Mouse (Mus musculus) stomach, postnatal 0 days (tissue): ENCODE measurements around the gene Acnat1. TPM values are rescaled to one million over a fixed set of nuclear protein-coding genes. Genes with fewer than 3 reads are reported as not detected.

Source experiments
- ATAC-seq: fragments of 200-750 bp; cut with Nextera tagmentation; 2 replicates; pipeline ENCODE4 v1.8.0; 2017; ENCODE audit not compliant: low FRiP score, low TSS enrichment
- DNase-seq: peaks from one replicate; pipeline ENCODE4 v3.0.0-alpha.2; 2016; ENCODE audit warnings: low spot score
- H3K27ac ChIP-seq: fragments of 300-500 bp; sonication (generic); replicated peaks from 2 replicates; pipeline ENCODE4 v1.5.1; 2014; ENCODE audit warnings: mild to moderate bottlenecking, control low read depth
- H3K27me3 ChIP-seq: fragments of 300-500 bp; sonication (generic); 2 replicates; pipeline ENCODE4 v1.6.1; 2014; ENCODE audit warnings: low read length; ENCODE audit not compliant: control insufficient read depth, insufficient read depth
- H3K36me3 ChIP-seq: fragments of 300-500 bp; sonication (generic); 2 replicates; pipeline ENCODE4 v1.6.1; 2014; ENCODE audit warnings: low read length, mixed read lengths; ENCODE audit not compliant: control insufficient read depth, insufficient read depth
- H3K4me1 ChIP-seq: fragments of 300-500 bp; sonication (generic); replicated peaks from 2 replicates; pipeline ENCODE4 v1.6.1; 2014; ENCODE audit warnings: antibody characterized with exemption; ENCODE audit not compliant: control insufficient read depth, insufficient read depth
- H3K4me2 ChIP-seq: fragments of 300-500 bp; sonication (generic); replicated peaks from 2 replicates; pipeline ENCODE4 v1.6.1; 2014; ENCODE audit warnings: low read depth, mild to moderate bottlenecking, control low read depth, moderate library complexity
- H3K4me3 ChIP-seq: fragments of 300-500 bp; sonication (generic); 2 replicates; pipeline ENCODE4 v1.5.1; 2014; ENCODE audit warnings: low read depth, low read length, control low read depth
- H3K9ac ChIP-seq: fragments of 300-500 bp; sonication (generic); 2 replicates; pipeline ENCODE4 v1.6.1; 2014; ENCODE audit warnings: mild to moderate bottlenecking, low read length, control low read depth, mixed read lengths
- H3K9me3 ChIP-seq: fragments of 300-500 bp; sonication (generic); 2 replicates; pipeline ENCODE4 v1.6.1; 2016; ENCODE audit warnings: low read length; ENCODE audit not compliant: control insufficient read depth
- CTCF ChIP-seq: IDR thresholded peaks from 2 replicates; pipeline ENCODE4 v1.5.1; 2016; ENCODE audit warnings: antibody characterized with exemption, low read depth, mild to moderate bottlenecking, moderate library complexity
- EP300 ChIP-seq: optimal IDR thresholded peaks from 2 replicates; pipeline ENCODE3; 2016; ENCODE audit warnings: antibody characterized with exemption
- WGBS: fragments of 180-500 bp; shearing (Covaris S2); extraction: QIAGEN DNeasy Blood & Tissue Kit; methylation state at CpG from one replicate; pipeline ENCODE4 v1.1.7; 2014; 5-methylcytosine and 5-hydroxymethylcytosine counted together
- polyA plus RNA-seq: library from polyadenylated mRNA; unstranded; fragments of >200 nt; fragmentation: Nextera tagmentation; extraction: Ambion mirVana; gene quantifications from 2 replicates; pipeline ENCODE4 v1.2.1, GENCODE M21; 2015

Acnat1 gene
- 1.4 and 2.6 TPM in 2 replicates for polyA plus RNA-seq

DNA sequence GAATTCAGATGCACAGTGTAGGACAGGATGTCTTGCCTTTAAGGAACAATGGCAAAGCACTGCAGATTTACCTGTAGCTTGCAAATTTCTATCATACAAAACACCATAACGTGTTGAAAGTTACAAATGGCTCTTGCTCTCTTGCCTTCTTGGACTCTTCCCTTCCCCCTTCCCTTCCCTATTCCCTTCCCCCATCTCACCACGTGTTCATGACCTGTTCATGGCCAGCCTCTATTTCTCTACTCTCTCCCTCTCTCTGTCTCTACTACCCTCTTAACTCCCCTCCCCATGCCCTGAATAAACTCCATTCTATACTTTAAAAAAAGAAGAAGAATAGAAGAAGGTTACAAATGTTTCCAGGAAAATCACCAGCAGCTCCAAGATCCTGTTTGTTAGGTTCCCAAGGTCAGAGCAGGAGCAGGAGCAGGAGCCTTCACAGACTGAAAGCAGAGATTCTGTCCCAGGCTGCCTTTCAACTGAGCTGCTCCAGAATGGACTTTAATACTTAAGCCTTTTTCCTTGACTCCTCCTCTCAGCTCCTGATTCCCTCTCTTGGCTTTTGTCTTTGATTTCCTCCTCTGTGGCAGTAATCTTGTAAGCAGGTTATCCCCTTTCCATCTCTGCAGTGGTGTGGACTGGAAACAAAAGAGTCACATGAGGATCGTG, at the start of gene Acnat1:
Gene Acnat1 (minus strand): TSS at position 478 of the 666 bp plus-strand sequence.
- H3K4me3 ChIP-seq, result no peak within 1 kb of the TSS
- H3K36me3 ChIP-seq, result no peaks in the 10 kb centered on the region
- no peaks in the 10 kb centered on the region for H3K27me3 ChIP-seq
- 38% methylated on average over 3 of the region's 3 CpGs for WGBS
- H3K4me2 ChIP-seq, result no peak within 1 kb of the TSS
- no peak for ATAC-seq
- no peak for DNase-seq
- H3K27ac ChIP-seq, result no peak within 1 kb of the TSS
- TF ChIP-seq EP300 (no peak), CTCF (no peak)
- no peaks in the 10 kb centered on the region for H3K4me1 ChIP-seq
- H3K9me3 ChIP-seq, result no peaks in the 10 kb centered on the region
- no peak within 1 kb of the TSS for H3K9ac ChIP-seq

DNA sequence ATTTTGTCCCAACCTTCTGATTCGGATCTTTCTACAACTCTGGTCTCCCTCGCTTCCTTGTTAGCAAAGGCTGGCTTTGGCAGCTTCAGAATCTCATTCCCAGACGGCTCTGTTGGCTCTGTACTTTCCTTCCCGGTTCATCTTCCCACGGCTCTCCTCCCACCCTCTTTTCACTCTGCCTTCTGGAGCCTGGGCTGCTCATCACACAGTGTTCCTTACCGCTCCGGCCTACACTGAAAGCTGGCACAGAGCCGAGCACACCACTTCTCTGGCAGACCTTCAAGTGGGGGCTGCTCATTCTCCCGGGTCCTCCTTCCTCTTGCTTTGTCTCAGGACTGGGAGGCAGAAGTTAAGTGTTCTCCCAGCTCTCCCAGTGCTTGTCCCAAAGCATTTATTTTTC, 48.9 kb upstream of the Acnat1 start:
- TF ChIP-seq CTCF (no peak), EP300 (no peak)
- H3K27me3 ChIP-seq, result no peaks in the 10 kb centered on the region
- H3K27ac ChIP-seq, result no peak overlapping the region
- DNase-seq (no peak), ATAC-seq (no peak)
- no peaks in the 10 kb centered on the region for H3K36me3 ChIP-seq
- 64% methylated on average over 9 of the region's 9 CpGs for WGBS
- no peaks in the 10 kb centered on the region for H3K4me1 ChIP-seq
- H3K9ac ChIP-seq, result no peak overlapping the region
- no peak overlapping the region for H3K4me2 ChIP-seq
- H3K9me3 ChIP-seq, result no peaks in the 10 kb centered on the region
- no peak overlapping the region for H3K4me3 ChIP-seq

- H3K4me2 ChIP-seq, result peak overlapping the region; percentile 81
- H3K27ac ChIP-seq, result no peak overlapping the region
- H3K9ac ChIP-seq, result peak overlapping the region; percentile 71
- H3K36me3 ChIP-seq, result no peaks in the 10 kb centered on the region
- DNase-seq, result no peak
- no peak; the same call in 1 of the 2 replicates for ATAC-seq
- H3K4me1 ChIP-seq, result no peaks in the 10 kb centered on the region
- no peaks in the 10 kb centered on the region for H3K9me3 ChIP-seq
- TF ChIP-seq CTCF (peak; percentile 26; the same call in 1 of the 2 replicates), EP300 (no peak)
- no peaks in the 10 kb centered on the region for H3K27me3 ChIP-seq
- peak overlapping the region; percentile 72 for H3K4me3 ChIP-seq
- under 1% methylated on average over 17 of the region's 17 CpGs for WGBS
Observed at GRCm38 (mm10) chr4:49521346-49521745, 47.6 kb upstream of the Acnat1 start.

GRCm38 (mm10) chr4:49520572-49521340, 47.0 kb upstream of the Acnat1 start, which contains the start of the genes Mrpl50 and Zfp189:
Gene Mrpl50, minus strand, starts transcription at chr4:49521093.
Gene Zfp189, plus strand, starts transcription at chr4:49521176.
- peak within 1 kb of the TSS; percentile 81 for H3K4me2 ChIP-seq
- no peak for TF ChIP-seq CTCF
- TF ChIP-seq EP300, result no peak
- peak; percentile 99 for ATAC-seq
- DNase-seq, result peak; percentile 92
- H3K27me3 ChIP-seq, result no peaks in the 10 kb centered on the region
- no peaks in the 10 kb centered on the region for H3K4me1 ChIP-seq
- no peaks in the 10 kb centered on the region for H3K9me3 ChIP-seq
- H3K36me3 ChIP-seq, result no peaks in the 10 kb centered on the region
- H3K4me3 ChIP-seq, result peak within 1 kb of the TSS; percentile 72
- peak within 1 kb of the TSS; percentile 83 for H3K27ac ChIP-seq
- 0% methylated on average over 41 of the region's 41 CpGs for WGBS
- peak within 1 kb of the TSS; percentile 79 for H3K9ac ChIP-seq

- Histone ChIP-seq H3K36me3 (no peaks in the 10 kb centered on the region), H3K27ac (no peak overlapping the region), H3K4me1 (no peaks in the 10 kb centered on the region), H3K9me3 (no peaks in the 10 kb centered on the region), H3K4me2 (no peak overlapping the region; the same call in 1 of the 2 replicates), H3K4me3 (0 out of 2 replicates have a peak overlapping the region, but pooled peaks have one; percentile 10), H3K9ac (no peak overlapping the region), H3K27me3 (no peaks in the 10 kb centered on the region)
- ATAC-seq (no peak), DNase-seq (no peak)
- no peak for TF ChIP-seq EP300
- peak; percentile 42 for TF ChIP-seq CTCF
- 79% methylated on average over 5 of the region's 5 CpGs for WGBS
Observed at GRCm38 (mm10) chr4:49519476-49519875, 45.8 kb upstream of the Acnat1 start.
